Mouse (Mus musculus): ENCODE results near the gene Insr.
"Not testable (repeated sequence)": the region's sequence is repeated elsewhere in the genome, so short reads cannot be mapped to it uniquely, and the experiment has no call there.

Insr gene

GRCm38 (mm10) chr8:3191006-3191405, 88.4 kb downstream of the Insr start:
- DNase-seq (ENCODE audit: low read depth, low spot score) = no peak

GRCm38 (mm10) chr8:3187456-3187855, 92.0 kb downstream of the Insr start:
- DNase-seq (ENCODE audit: low read depth, low spot score) = no peak

GRCm38 (mm10) chr8:3179930-3180329, 99.5 kb downstream of the Insr start:
- no peak for DNase-seq (ENCODE audit: low read depth, low spot score)

- no peak for DNase-seq (ENCODE audit: low read depth, low spot score)
These were observed 102.0 kb downstream of the Insr start for GRCm38 (mm10) chr8:3177440-3177839.

- no peak for DNase-seq (ENCODE audit: low read depth, low spot score)
These were observed 107.2 kb downstream of the Insr start for GRCm38 (mm10) chr8:3172246-3172645.

- DNase-seq (ENCODE audit: low read depth, low spot score) = no peak
These were observed 132.9 kb downstream of the Insr start for GRCm38 (mm10) chr8:3146506-3146905.

GRCm38 (mm10) chr8:3100416-3100815, 179.0 kb downstream of the Insr start:
- DNase-seq (ENCODE audit: low read depth, low spot score) = not testable (repeated sequence)
